ENCODE assay signal across 12 mouse cellular contexts in the genomic region with DNA sequence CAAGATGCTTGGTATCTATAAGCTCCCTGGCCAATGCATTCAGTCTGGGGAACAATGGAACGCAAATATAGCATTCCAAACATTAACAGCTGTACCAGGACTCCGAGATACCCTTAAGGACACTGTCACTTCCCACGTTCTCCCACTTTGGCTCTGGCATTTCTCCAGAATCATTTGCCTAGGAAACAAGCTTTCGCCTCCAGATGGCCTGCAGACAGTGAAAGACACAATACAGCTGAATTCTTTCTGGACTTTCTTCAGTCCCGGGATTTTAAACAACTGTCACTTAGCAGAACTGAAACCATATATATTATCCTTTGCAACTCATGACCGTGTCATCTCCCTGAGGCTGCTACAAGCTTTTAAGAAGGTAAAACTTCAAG.
A peak's percentile ranks its signal among the peaks of the same experiment; 100 is the strongest.
DNase-seq lines count a peak whose midpoint lies in the region; ATAC-seq and TF ChIP-seq lines count a peak whose summit lies in the region.
"Had no signal": no experiment of that assay in that cellular context is flagged by ENCODE, and none has a peak within 500 bp of the region (broad histone marks: within the 10 kb centered on the region; RNA-seq: fewer than 3 reads in every experiment).

No protein-coding gene starts in this region.

- intact Hi-C loops in left cerebral cortex, adult 2 months (cut with DNase I) = loop anchor here (2.0 kb wide), 1 partner anchor 30 kb away; no protein-coding TSS in a partner anchor

- TF ChIP-seq POLR2A in thymus, adult 2 months (IDR thresholded peaks at IDR 0.05; ENCODE audit: control insufficient read depth, extremely low read depth, insufficient read depth, low read length, poor library complexity) = no peak

- peak; percentile 58 for DNase-seq in hindbrain, postnatal 0 days (ENCODE audit: low spot score)
- DNase-seq in midbrain, postnatal 0 days (ENCODE audit: low spot score) = peak; percentile 40
- no peak for DNase-seq in midbrain, embryonic 10.5 days (ENCODE audit: low spot score)
- DNase-seq in left cerebral cortex, adult 2 months (ENCODE audit: extremely low spot score in 1 of 2, low spot score in 2 of 2) = no peak
- peak; percentile 4 for DNase-seq in skeletal muscle tissue, adult 2 months (ENCODE audit: low read depth, low spot score)
- DNase-seq in thymus, adult 2 months = no peak
- DNase-seq: cerebellum, adult 11 months; spleen, adult 18-20 months; thymus, postnatal 4 days had no signal

- no peak overlapping the region for H3K9ac ChIP-seq in hindbrain, postnatal 0 days (replicated peaks; ENCODE audit: low read length)
- H3K9ac ChIP-seq in hindbrain, embryonic 16.5 days (ENCODE audit: low read depth, low read length) = no peak overlapping the region
- no peak overlapping the region for H3K9ac ChIP-seq in midbrain, postnatal 0 days (replicated peaks; ENCODE audit: low read length, poor library complexity, severe bottlenecking)
- H3K9ac ChIP-seq: neural tube, embryonic 12.5 days had no signal

- no peak for ATAC-seq in hindbrain, postnatal 0 days
- ATAC-seq in hindbrain, embryonic 16.5 days = no peak
- ATAC-seq in midbrain, postnatal 0 days (ENCODE audit: low FRiP score) = no peak

- no peak overlapping the region for H3K27ac ChIP-seq in hindbrain, postnatal 0 days
- no peak overlapping the region for H3K27ac ChIP-seq in hindbrain, embryonic 16.5 days (ENCODE audit: low read depth, low read length)
- H3K27ac ChIP-seq in midbrain, postnatal 0 days (ENCODE audit: low read depth, low read length) = no peak overlapping the region
- H3K27ac ChIP-seq in midbrain, embryonic 10.5 days (replicated peaks) = no peak overlapping the region
- H3K27ac ChIP-seq in left cerebral cortex, adult 2 months = peak overlapping the region; percentile 55; the same call in 1 of the 2 replicates
- no peak overlapping the region for H3K27ac ChIP-seq in thymus, adult 2 months (ENCODE audit: control insufficient read depth, insufficient read depth, low read length)
- H3K27ac ChIP-seq: macrophage; neural tube, embryonic 12.5 days had no signal

- H3K4me2 ChIP-seq in hindbrain, postnatal 0 days (ENCODE audit: low read depth, low read length) = no peak overlapping the region
- no peak overlapping the region for H3K4me2 ChIP-seq in hindbrain, embryonic 16.5 days (ENCODE audit: low read length)
- H3K4me2 ChIP-seq in midbrain, postnatal 0 days (ENCODE audit: low read depth, low read length, poor library complexity, severe bottlenecking) = no peak overlapping the region
- H3K4me2 ChIP-seq: neural tube, embryonic 12.5 days had no signal

- H3K27me3 ChIP-seq in hindbrain, postnatal 0 days (ENCODE audit: insufficient read depth, low read length) = no peaks in the 10 kb centered on the region
- H3K27me3 ChIP-seq in hindbrain, embryonic 16.5 days (replicated peaks; ENCODE audit: control insufficient read depth, insufficient read depth, low read length) = peaks cover 3% of the 10 kb centered on the region; the same call in 1 of the 2 replicates
- H3K27me3 ChIP-seq in midbrain, postnatal 0 days (ENCODE audit: insufficient read depth, low read length) = no peaks in the 10 kb centered on the region; the same call in 1 of the 2 replicates
- H3K27me3 ChIP-seq in midbrain, embryonic 10.5 days (ENCODE audit: low read depth, poor library complexity, severe bottlenecking) = peaks cover 90% of the 10 kb centered on the region
- H3K27me3 ChIP-seq in thymus, adult 2 months (ENCODE audit: control insufficient read depth, insufficient read depth, low read length) = no peaks in the 10 kb centered on the region
- H3K27me3 ChIP-seq: neural tube, embryonic 12.5 days had no signal

- H3K4me1 ChIP-seq in hindbrain, postnatal 0 days (ENCODE audit: insufficient read depth, low read length) = no peaks in the 10 kb centered on the region
- no peaks in the 10 kb centered on the region for H3K4me1 ChIP-seq in hindbrain, embryonic 16.5 days (ENCODE audit: control insufficient read depth, insufficient read depth, low read depth, low read length)
- no peaks in the 10 kb centered on the region for H3K4me1 ChIP-seq in midbrain, postnatal 0 days (ENCODE audit: insufficient read depth, low read length)
- H3K4me1 ChIP-seq in midbrain, embryonic 10.5 days = no peaks in the 10 kb centered on the region
- H3K4me1 ChIP-seq in thymus, adult 2 months (replicated peaks; ENCODE audit: control insufficient read depth, insufficient read depth, low read length) = no peaks in the 10 kb centered on the region
- H3K4me1 ChIP-seq: neural tube, embryonic 12.5 days had no signal

- H3K4me3 ChIP-seq in hindbrain, postnatal 0 days (ENCODE audit: low read length) = no peak overlapping the region
- no peak overlapping the region for H3K4me3 ChIP-seq in hindbrain, embryonic 16.5 days (ENCODE audit: low read length)
- H3K4me3 ChIP-seq in midbrain, postnatal 0 days (ENCODE audit: low read depth, low read length) = no peak overlapping the region
- no peak overlapping the region for H3K4me3 ChIP-seq in midbrain, embryonic 10.5 days
- no peak overlapping the region for H3K4me3 ChIP-seq in left cerebral cortex, adult 2 months
- no peak overlapping the region for H3K4me3 ChIP-seq in thymus, adult 2 months (ENCODE audit: control insufficient read depth, insufficient read depth, low read length)
- H3K4me3 ChIP-seq: neural tube, embryonic 12.5 days had no signal

- no peaks in the 10 kb centered on the region for H3K36me3 ChIP-seq in hindbrain, postnatal 0 days (ENCODE audit: insufficient read depth, low read length)
- H3K36me3 ChIP-seq in hindbrain, embryonic 16.5 days (ENCODE audit: control insufficient read depth, insufficient read depth, low read length) = no peaks in the 10 kb centered on the region
- no peaks in the 10 kb centered on the region for H3K36me3 ChIP-seq in midbrain, postnatal 0 days (ENCODE audit: insufficient read depth, low read length)
- H3K36me3 ChIP-seq in midbrain, embryonic 10.5 days = no peaks in the 10 kb centered on the region
- no peaks in the 10 kb centered on the region for H3K36me3 ChIP-seq in thymus, adult 2 months (ENCODE audit: control insufficient read depth, insufficient read depth, low read length)
- H3K36me3 ChIP-seq: neural tube, embryonic 12.5 days had no signal

- TF ChIP-seq CTCF in hindbrain, postnatal 0 days (IDR thresholded peaks at IDR 0.05; ENCODE audit: low read depth) = no peak
- no peak for TF ChIP-seq CTCF in midbrain, postnatal 0 days (IDR thresholded peaks at IDR 0.05)
- TF ChIP-seq CTCF in left cerebral cortex, adult 2 months (IDR thresholded peaks at IDR 0.05) = no peak
- TF ChIP-seq CTCF in thymus, adult 2 months (IDR thresholded peaks at IDR 0.05; ENCODE audit: borderline replicate concordance, control insufficient read depth, extremely low read depth, insufficient read depth, low read length, poor library complexity) = no peak

- WGBS in hindbrain, postnatal 0 days = 54% methylated on average over 6 of the region's 6 CpGs
- WGBS in hindbrain, embryonic 16.5 days = 42% methylated on average over 6 of the region's 6 CpGs
- WGBS in midbrain, postnatal 0 days = 57% methylated on average over 6 of the region's 6 CpGs
- 88% methylated on average over 6 of the region's 6 CpGs for WGBS in midbrain, embryonic 10.5 days
- 90% methylated on average over 6 of the region's 6 CpGs for WGBS in thymus, adult 2 months

- H3K9me3 ChIP-seq in hindbrain, postnatal 0 days (ENCODE audit: low read length) = no peaks in the 10 kb centered on the region
- no peaks in the 10 kb centered on the region for H3K9me3 ChIP-seq in hindbrain, embryonic 16.5 days (ENCODE audit: control insufficient read depth, low read length)
- no peaks in the 10 kb centered on the region for H3K9me3 ChIP-seq in midbrain, postnatal 0 days (ENCODE audit: low read length)
- H3K9me3 ChIP-seq in midbrain, embryonic 10.5 days (replicated peaks) = no peaks in the 10 kb centered on the region
- H3K9me3 ChIP-seq: neural tube, embryonic 12.5 days had no signal

Comparison
In these comparisons a context has a peak if more than half of its experiments do, and no peak if none do; other contexts are left out.
1. DNase-seq: peak in hindbrain, postnatal 0 days (single experiment), midbrain, postnatal 0 days (single experiment) and skeletal muscle tissue, adult 2 months (single experiment); none in midbrain, embryonic 10.5 days (single experiment), left cerebral cortex, adult 2 months (0 of 2) and thymus, adult 2 months (single experiment).